Mouse (Mus musculus) MEL (cell line): ENCODE measurements at regions not wholly inside any gene's neighbourhood (a gene's known extent, or its start where the extent isn't known, plus 50 kb on each side); places are given as distances from the start of the nearest gene placed in this dataset.

Experiments
- DNase-seq: peaks from one replicate; pipeline ENCODE4 v3.0.0; 2011; ENCODE audit warnings: low read depth, low spot score
- H3K27ac ChIP-seq: 2 replicates; pipeline ENCODE4 v1.5.1; 2012; ENCODE audit warnings: low read depth, mild to moderate bottlenecking, control low read depth, low read length, moderate library complexity; ENCODE audit not compliant: control insufficient read depth
- H3K27me3 ChIP-seq, 2 experiments: fragments of 150-350 bp in 1 of 2; sonication (generic) in 1 of 2; 2 replicates each; pipeline ENCODE4 v1.6.1; 2012; ENCODE audit warnings: low read length in 2 of 2, mild to moderate bottlenecking in 2 of 2, improper control_type of control experiment in 1 of 2, moderate library complexity in 1 of 2; ENCODE audit not compliant: insufficient read depth in 2 of 2, control insufficient read depth in 1 of 2
- H3K36me3 ChIP-seq, 2 experiments: 2 replicates each; pipeline ENCODE4 v1.6.1; 2012 to 2014; ENCODE audit warnings: low read length in 2 of 2, improper control_type of control experiment in 1 of 2, inconsistent platforms in 1 of 2, mild to moderate bottlenecking in 1 of 2; ENCODE audit not compliant: insufficient read depth in 2 of 2, control insufficient read depth in 1 of 2
- H3K4me1 ChIP-seq, 2 experiments: fragments of 150-350 bp in 1 of 2; sonication (generic) in 1 of 2; 2 replicates each; pipeline ENCODE4 v1.6.1; 2012; ENCODE audit warnings: low read length in 2 of 2, improper control_type of control experiment in 1 of 2, mild to moderate bottlenecking in 1 of 2; ENCODE audit not compliant: insufficient read depth in 2 of 2, control insufficient read depth in 1 of 2
- H3K4me3 ChIP-seq, 2 experiments: fragments of 150-350 bp in 1 of 2; sonication (generic) in 1 of 2; 2 replicates each; pipeline ENCODE4 v1.5.1; 2012; ENCODE audit warnings: low read depth in 2 of 2, low read length in 2 of 2, mild to moderate bottlenecking in 2 of 2, moderate library complexity in 2 of 2, control low read depth in 1 of 2, improper control_type of control experiment in 1 of 2; ENCODE audit not compliant: control insufficient read depth in 1 of 2, insufficient read depth in 1 of 2
- H3K79me2 ChIP-seq: 2 replicates; pipeline ENCODE4 v1.6.1; 2012; ENCODE audit warnings: mild to moderate bottlenecking, low read length, moderate library complexity; ENCODE audit not compliant: control insufficient read depth, poor library complexity, insufficient read depth
- H3K9ac ChIP-seq: 2 replicates; pipeline ENCODE4 v1.6.1; 2012; ENCODE audit warnings: low read depth, mild to moderate bottlenecking, control low read depth, low read length, moderate library complexity; ENCODE audit not compliant: control insufficient read depth, poor library complexity, severe bottlenecking
- H3K9me3 ChIP-seq: fragments of 150-350 bp; sonication (generic); replicated peaks from 2 replicates; pipeline ENCODE4 v1.6.1; 2012; ENCODE audit warnings: mild to moderate bottlenecking, low read length, improper control_type of control experiment, moderate library complexity; ENCODE audit not compliant: insufficient read depth
- CHD2 ChIP-seq: IDR thresholded peaks from 2 replicates; pipeline ENCODE4 v1.6.1; 2011; ENCODE audit warnings: low read length, improper control_type of control experiment
- HCFC1 ChIP-seq: IDR thresholded peaks from 2 replicates; pipeline ENCODE4 v1.6.1; 2012; ENCODE audit warnings: low read depth, mild to moderate bottlenecking, inconsistent platforms, low read length, improper control_type of control experiment, moderate library complexity
- MAX ChIP-seq: IDR thresholded peaks from 2 replicates; pipeline ENCODE4 v1.6.1; 2011; ENCODE audit warnings: low read length, improper control_type of control experiment
- MAZ ChIP-seq: IDR thresholded peaks from 2 replicates; pipeline ENCODE4 v1.6.1; 2012; ENCODE audit warnings: low read depth, mild to moderate bottlenecking, inconsistent platforms, low read length, improper control_type of control experiment
- MEF2A ChIP-seq: IDR thresholded peaks from 2 replicates; pipeline ENCODE4 v1.6.1; 2014; ENCODE audit warnings: low read depth, mild to moderate bottlenecking, inconsistent platforms, low read length, improper control_type of control experiment; ENCODE audit not compliant: poor library complexity, insufficient replicate concordance, severe bottlenecking; ENCODE audit errors: extremely low read depth
- POLR2AphosphoS2 ChIP-seq: IDR thresholded peaks from 2 replicates; pipeline ENCODE4 v1.6.1; 2011; ENCODE audit warnings: low read length, improper control_type of control experiment
- RCOR1 ChIP-seq: IDR thresholded peaks from 2 replicates; pipeline ENCODE4 v1.6.1; 2012; ENCODE audit warnings: low read depth, mild to moderate bottlenecking, inconsistent platforms, low read length, improper control_type of control experiment
- SMC3 ChIP-seq: IDR thresholded peaks from 2 replicates; pipeline ENCODE4 v1.6.1; 2011; ENCODE audit warnings: low read depth, low read length, improper control_type of control experiment
- TAL1 ChIP-seq: IDR thresholded peaks from 2 replicates; pipeline ENCODE4 v1.6.1; 2012; ENCODE audit warnings: mild to moderate bottlenecking, inconsistent platforms, low read length, moderate library complexity, mixed read lengths
- ZC3H11A ChIP-seq: IDR thresholded peaks from 2 replicates; pipeline ENCODE4 v1.6.1; 2012; ENCODE audit warnings: low read depth, mild to moderate bottlenecking, inconsistent platforms, low read length, improper control_type of control experiment
- ZMIZ1 ChIP-seq: IDR thresholded peaks from 2 replicates; pipeline ENCODE4 v1.6.1; 2012; ENCODE audit warnings: low read depth, mild to moderate bottlenecking, inconsistent platforms, low read length, improper control_type of control experiment, moderate library complexity

DNA sequence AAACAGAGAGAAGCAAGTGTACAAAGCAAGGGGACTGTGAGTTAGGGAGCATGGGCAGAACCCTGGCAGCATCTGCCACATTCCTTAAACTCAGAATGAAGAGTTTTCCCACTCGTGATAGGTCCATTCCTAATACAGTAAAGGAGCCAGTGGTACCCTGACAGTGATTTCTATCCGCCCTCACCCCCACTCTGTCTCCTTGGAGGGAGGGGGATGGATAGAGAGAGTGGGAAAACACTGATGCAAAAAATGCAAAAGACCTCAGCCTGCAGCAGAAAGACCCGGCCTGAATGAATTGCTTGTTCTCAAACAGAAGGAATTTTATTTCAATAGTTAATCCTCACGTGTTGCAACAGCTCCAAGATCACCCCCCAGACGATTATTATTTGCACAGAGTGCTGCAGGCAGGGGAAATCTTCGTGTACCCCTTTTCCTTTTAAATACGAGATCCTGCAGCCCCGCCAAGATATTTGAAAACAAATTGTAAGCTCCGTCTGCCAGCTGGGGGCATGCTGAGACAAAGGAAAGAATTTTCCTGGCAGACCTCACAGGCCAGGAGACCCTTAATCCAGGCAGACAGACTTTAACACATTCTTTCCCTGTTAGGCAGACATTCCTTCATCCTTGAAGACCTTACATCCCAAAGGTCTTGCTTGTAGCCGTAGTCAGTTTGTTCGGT, 68.4 kb upstream of the Kiz start:
- Histone ChIP-seq H3K9ac (no peak overlapping the region), H3K36me3 (no peaks in the 10 kb centered on the region), H3K4me3 (no peak overlapping the region), H3K4me1 (no peaks in the 10 kb centered on the region), H3K27ac (no peak overlapping the region), H3K9me3 (no peaks in the 10 kb centered on the region), H3K27me3 (no peaks in the 10 kb centered on the region), H3K79me2 (no peaks in the 10 kb centered on the region)
- TF ChIP-seq MAX: no peak
- no peak for TF ChIP-seq RCOR1
- no peak for TF ChIP-seq ZC3H11A
- no peak for TF ChIP-seq MEF2A
- DNase-seq: no peak

DNA sequence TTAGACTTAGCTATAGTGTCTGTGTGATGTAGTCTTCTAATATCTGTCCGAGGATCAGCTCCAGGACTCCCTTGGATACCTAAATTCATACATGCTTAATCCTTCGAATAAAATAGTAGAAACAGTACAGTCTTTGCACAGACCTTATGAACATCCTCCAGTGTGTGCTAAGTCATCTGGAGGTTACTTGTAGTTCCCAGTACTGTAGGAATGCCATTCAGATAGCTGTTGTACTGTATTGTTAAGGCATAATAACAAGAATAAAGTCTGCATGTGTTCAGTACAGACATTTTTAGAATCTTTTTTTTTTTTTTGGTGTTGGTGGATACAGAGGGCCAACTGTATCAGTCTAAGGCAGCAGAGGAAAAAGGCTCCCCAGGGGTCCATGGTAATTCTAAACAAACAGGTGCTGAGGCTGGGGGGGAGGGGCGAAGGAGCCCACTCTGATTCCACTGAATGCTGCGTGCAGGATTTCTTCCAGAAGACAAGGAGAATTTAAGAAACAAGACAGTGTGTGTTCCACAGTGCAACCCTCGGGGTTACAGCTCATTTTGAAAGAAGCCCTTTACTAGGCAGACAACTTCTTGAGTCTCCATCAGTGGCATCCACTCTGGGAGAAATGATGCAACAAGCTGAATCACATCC, 67.7 kb upstream of the Kiz start:
- H3K79me2 ChIP-seq: no peaks in the 10 kb centered on the region
- no peak overlapping the region for H3K9ac ChIP-seq
- no peak overlapping the region for H3K4me3 ChIP-seq
- TF ChIP-seq SMC3 (no peak), POLR2AphosphoS2 (no peak), TAL1 (no peak), MEF2A (no peak), ZMIZ1 (no peak)
- H3K36me3 ChIP-seq: no peaks in the 10 kb centered on the region
- H3K9me3 ChIP-seq: no peaks in the 10 kb centered on the region
- no peak for DNase-seq
- H3K27ac ChIP-seq: no peak overlapping the region
- H3K4me1 ChIP-seq: no peaks in the 10 kb centered on the region
- H3K27me3 ChIP-seq: no peaks in the 10 kb centered on the region

DNA sequence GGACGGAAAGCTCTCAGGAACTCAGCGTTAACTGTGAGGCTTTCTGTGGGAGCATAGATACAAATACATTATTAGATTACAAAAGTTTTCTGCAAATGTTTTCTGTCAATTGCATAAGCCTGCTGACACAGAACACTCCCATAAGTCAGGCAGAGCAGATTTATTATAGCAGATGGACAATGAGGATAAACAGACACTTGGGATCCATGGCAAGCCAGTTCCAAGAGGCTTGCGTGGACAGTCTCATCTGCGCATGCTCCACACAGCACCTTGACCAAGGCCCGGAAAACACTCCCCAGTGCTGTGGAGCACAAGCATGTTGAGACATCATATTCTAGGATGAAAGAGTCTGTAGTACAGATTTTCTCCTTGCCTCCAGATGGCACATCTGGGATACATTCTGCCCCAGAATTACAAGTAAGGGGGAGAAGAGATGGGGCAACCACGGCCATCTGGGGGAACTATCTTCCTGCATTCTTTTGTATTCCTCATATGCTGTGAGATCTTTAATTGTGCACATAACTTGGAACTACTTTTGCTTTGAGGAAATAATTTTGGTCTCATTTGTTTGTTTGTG, 62.7 kb upstream of the Kiz start:
- no peak for DNase-seq
- H3K36me3 ChIP-seq: no peaks in the 10 kb centered on the region
- no peak overlapping the region for H3K27ac ChIP-seq
- H3K9me3 ChIP-seq: no peaks in the 10 kb centered on the region
- no peaks in the 10 kb centered on the region for H3K4me1 ChIP-seq
- H3K79me2 ChIP-seq: no peaks in the 10 kb centered on the region
- H3K9ac ChIP-seq: no peak overlapping the region
- no peaks in the 10 kb centered on the region for H3K27me3 ChIP-seq
- H3K4me3 ChIP-seq: no peak overlapping the region
- TF ChIP-seq HCFC1 (no peak), CHD2 (no peak), SMC3 (no peak), TAL1 (no peak), MAZ (no peak)
